Mouse (Mus musculus) heart, postnatal 0 days (tissue): ENCODE results near the gene Syn2.

Experiments
- CTCF ChIP-seq: IDR thresholded peaks from 2 replicates; pipeline ENCODE4 v1.5.1; 2016; ENCODE audit warnings: antibody characterized with exemption, control low read depth, low read depth
- EP300 ChIP-seq: IDR thresholded peaks from 2 replicates; pipeline ENCODE4 v1.6.1; 2016; ENCODE audit warnings: antibody characterized with exemption, low read depth

DNA sequence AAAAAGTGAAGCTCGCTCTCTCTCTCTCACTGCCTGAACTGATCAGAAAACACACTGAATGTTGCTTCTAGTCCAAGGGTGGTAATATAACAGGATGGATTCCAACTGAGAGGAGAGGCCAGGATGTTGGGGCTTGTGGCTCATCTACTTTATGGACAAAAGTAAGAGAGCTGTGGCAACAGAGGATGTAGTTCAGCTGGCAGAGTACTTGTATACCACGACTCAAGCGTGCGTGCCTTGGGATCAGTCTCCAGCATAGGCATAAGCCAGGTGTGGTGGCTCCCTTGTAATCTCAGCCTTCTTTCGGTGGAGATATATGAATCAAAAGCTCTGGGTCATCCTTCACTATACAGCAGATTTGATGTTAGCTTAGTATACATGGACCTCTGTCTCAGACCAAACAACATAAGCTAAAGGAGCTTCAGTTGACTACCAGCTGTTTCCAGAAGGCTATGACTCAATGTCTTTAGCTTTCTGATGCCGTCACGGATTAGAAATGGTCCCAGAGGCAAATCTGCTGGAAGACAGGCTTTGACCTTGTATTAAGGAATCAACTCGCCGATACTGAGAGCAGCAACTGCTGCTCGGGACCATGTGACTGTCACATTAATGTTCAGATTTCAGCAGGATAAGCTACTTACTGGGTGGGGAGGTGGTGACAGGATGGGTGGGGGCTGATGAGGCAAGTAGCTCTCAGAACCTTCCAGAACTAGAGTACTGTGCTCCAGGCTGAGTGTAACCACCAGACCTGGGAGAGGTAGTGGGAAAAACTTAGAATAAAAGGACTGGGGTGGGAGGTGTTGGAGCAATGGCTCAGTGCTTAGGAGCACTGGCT is 134.1 kb downstream of the Syn2 start:
- TF ChIP-seq CTCF (no peak), EP300 (no peak)
